Mouse (Mus musculus) limb, embryonic 13.5 days (tissue): ENCODE results near the gene Gtdc1. TPM values are rescaled to one million over a fixed set of nuclear protein-coding genes. Genes with fewer than 3 reads are reported as not detected.

Experiments used
- ATAC-seq: fragments of 200-750 bp; cut with Nextera tagmentation; 2 replicates; pipeline ENCODE4 v1.8.0; 2017; ENCODE audit warnings: low read depth, moderate number of reproducible peaks, moderate TSS enrichment; ENCODE audit not compliant: low FRiP score
- H3K27ac ChIP-seq: fragments of 300-500 bp; sonication (generic); 2 replicates; pipeline ENCODE4 v1.5.1; 2015; ENCODE audit warnings: inconsistent platforms, mild to moderate bottlenecking, moderate library complexity
- H3K27me3 ChIP-seq: fragments of 300-500 bp; sonication (generic); 2 replicates; pipeline ENCODE4 v1.6.1; 2015; ENCODE audit warnings: mild to moderate bottlenecking, inconsistent platforms
- H3K36me3 ChIP-seq: fragments of 300-500 bp; sonication (generic); 2 replicates; pipeline ENCODE4 v1.6.1; 2015; ENCODE audit warnings: inconsistent platforms, mild to moderate bottlenecking, moderate library complexity
- H3K4me1 ChIP-seq: fragments of 300-500 bp; sonication (generic); 2 replicates; pipeline ENCODE4 v1.6.1; 2015; ENCODE audit warnings: inconsistent platforms
- H3K4me2 ChIP-seq: fragments of 300-500 bp; sonication (generic); replicated peaks from 2 replicates; pipeline ENCODE4 v1.6.1; 2015; ENCODE audit warnings: inconsistent platforms, mild to moderate bottlenecking, moderate library complexity
- H3K4me3 ChIP-seq: fragments of 300-500 bp; sonication (generic); 2 replicates; pipeline ENCODE4 v1.5.1; 2015; ENCODE audit warnings: moderate library complexity, mild to moderate bottlenecking, inconsistent platforms
- H3K9ac ChIP-seq: fragments of 300-500 bp; sonication (generic); 2 replicates; pipeline ENCODE4 v1.6.1; 2015; ENCODE audit warnings: mild to moderate bottlenecking, inconsistent platforms
- H3K9me3 ChIP-seq: fragments of 300-500 bp; sonication (generic); 2 replicates; pipeline ENCODE4 v1.6.1; 2016; ENCODE audit warnings: inconsistent platforms
- WGBS: fragments of 180-500 bp; shearing (Covaris S2); methylation state at CpG from one replicate; pipeline ENCODE4 v1.1.7; 2015; 5-methylcytosine and 5-hydroxymethylcytosine counted together
- polyA plus RNA-seq: library from polyadenylated mRNA; unstranded; fragments of >200 nt; fragmentation: Nextera tagmentation; extraction: Ambion mirVana; gene quantifications from 2 replicates; pipeline ENCODE4 v1.2.1, GENCODE M21; 2015

Gene Gtdc1
- polyA plus RNA-seq, 1 experiment from 2014 or later: 18.4 TPM

DNA sequence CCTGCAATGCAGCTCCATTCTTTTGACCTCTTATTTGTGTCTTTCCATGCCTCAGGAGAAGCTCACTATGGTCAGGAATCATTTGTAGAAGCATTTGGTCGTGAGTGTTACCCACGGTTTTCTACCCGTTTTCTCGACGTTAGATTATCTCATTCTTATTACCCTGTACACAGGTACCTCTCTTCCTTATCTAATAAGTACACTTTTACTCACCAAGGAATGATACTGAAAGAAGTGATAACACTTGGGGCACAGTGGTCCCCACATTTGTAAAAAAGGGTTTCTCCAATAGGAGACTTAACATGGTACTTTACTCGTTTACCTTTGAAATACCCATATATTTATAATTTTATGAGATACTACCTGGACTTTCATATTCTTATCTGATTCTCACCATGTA lies 28.0 kb upstream of the Gtdc1 start:
- Histone ChIP-seq H3K27me3 (no peaks in the 10 kb centered on the region), H3K36me3 (no peaks in the 10 kb centered on the region), H3K9ac (no peak overlapping the region), H3K4me3 (no peak overlapping the region), H3K4me2 (no peak overlapping the region), H3K27ac (no peak overlapping the region), H3K9me3 (no peaks in the 10 kb centered on the region), H3K4me1 (peaks cover 12% of the 10 kb centered on the region; the same call in 1 of the 2 replicates)
- WGBS: 89% methylated on average over 6 of the region's 6 CpGs
- no peak for ATAC-seq

DNA sequence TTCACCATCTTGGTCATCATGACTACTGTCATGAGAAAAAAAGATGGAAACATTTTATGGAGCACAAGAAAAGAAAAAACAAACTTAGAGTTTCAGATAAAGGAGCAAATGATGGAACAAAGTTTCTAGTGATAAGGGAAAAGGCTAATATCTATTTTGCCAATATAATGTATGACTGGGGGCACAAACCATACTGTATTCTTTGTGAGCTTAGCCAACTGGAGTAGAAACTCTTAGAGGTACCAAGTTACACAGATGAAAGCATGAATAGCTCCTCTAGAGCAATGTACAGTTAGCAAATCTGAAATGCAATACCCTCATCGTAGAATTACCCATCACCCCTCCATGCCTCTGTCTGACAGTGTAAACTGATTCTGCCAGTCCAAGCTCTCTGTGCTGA lies 26.7 kb upstream of the Gtdc1 start:
- WGBS: 83% methylated on average over 1 of the region's 1 CpGs
- H3K36me3 ChIP-seq: no peaks in the 10 kb centered on the region
- H3K4me3 ChIP-seq: no peak overlapping the region
- H3K27ac ChIP-seq: no peak overlapping the region
- H3K4me1 ChIP-seq: peaks cover 12% of the 10 kb centered on the region; the same call in 1 of the 2 replicates
- no peaks in the 10 kb centered on the region for H3K9me3 ChIP-seq
- H3K4me2 ChIP-seq: no peak overlapping the region
- no peaks in the 10 kb centered on the region for H3K27me3 ChIP-seq
- H3K9ac ChIP-seq: no peak overlapping the region
- ATAC-seq: no peak

DNA sequence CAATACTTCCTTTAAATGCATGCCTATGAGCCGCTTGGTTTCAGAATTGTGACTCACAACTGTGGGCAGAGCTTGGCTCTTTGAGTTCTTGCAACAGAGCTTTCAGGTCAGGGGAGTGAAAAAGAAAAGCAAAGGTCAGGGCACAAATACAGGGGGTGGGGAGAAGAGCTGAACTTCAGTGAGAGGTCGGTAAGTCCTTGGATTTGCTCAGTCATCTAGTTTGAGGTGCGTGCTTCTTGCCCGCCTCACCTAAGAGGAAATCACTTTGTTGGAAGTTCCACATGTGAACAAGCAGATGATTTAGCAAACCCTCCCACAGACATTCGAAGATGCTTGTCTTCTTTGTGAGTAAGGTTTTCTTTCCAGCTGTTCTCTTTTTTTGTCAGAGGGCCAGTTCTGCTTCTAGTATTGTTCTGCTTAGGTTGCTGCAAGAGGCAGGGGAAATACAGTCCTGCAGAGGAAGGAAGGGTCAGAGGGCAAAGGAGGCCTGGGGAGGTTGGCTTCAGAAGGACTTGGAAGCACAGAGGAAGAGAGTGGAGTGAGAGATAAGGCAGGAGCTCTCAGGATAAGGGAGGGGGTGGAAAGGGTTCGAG lies 25.5 kb upstream of the Gtdc1 start:
- no peaks in the 10 kb centered on the region for H3K9me3 ChIP-seq
- 47% methylated on average over 6 of the region's 6 CpGs for WGBS
- peaks cover 12% of the 10 kb centered on the region; the same call in 1 of the 2 replicates for H3K4me1 ChIP-seq
- H3K4me3 ChIP-seq: no peak overlapping the region
- ATAC-seq: no peak
- H3K36me3 ChIP-seq: no peaks in the 10 kb centered on the region
- no peak overlapping the region for H3K9ac ChIP-seq
- no peak overlapping the region for H3K4me2 ChIP-seq
- no peaks in the 10 kb centered on the region for H3K27me3 ChIP-seq
- peak overlapping the region; percentile 28; the same call in 1 of the 2 replicates for H3K27ac ChIP-seq

DNA sequence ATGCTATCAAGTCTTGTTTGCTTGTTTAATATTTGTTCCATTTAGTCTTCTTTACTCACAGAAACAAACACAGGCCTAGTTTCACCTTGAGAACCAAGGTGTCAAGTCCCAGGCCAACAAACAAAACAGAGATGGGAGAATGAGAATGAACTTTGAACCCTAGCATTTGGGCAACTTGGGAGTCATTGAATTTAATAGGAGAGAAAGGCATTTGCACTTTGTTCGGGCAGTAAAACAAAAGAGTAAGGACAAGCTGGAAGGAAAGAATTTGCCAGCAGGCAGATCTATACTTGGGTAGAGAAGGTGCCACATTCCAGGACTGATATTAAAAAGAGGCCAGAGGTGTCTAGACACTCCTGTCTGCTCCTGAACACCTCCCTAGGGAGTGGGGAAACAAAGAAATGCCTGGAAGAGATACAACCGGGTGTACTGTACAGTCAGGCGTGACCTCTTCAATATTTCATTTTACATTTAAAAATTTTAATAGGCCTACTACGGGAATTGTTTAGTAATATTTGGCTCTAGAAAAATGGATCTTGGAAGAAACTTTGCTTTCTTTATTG lies 24.3 kb upstream of the Gtdc1 start:
- WGBS: 57% methylated on average over 4 of the region's 4 CpGs
- no peak for ATAC-seq
- Histone ChIP-seq H3K27ac (no peak overlapping the region), H3K36me3 (no peaks in the 10 kb centered on the region), H3K9me3 (no peaks in the 10 kb centered on the region), H3K27me3 (no peaks in the 10 kb centered on the region), H3K9ac (no peak overlapping the region), H3K4me3 (no peak overlapping the region), H3K4me2 (no peak overlapping the region), H3K4me1 (peaks cover 12% of the 10 kb centered on the region; the same call in 1 of the 2 replicates)

DNA sequence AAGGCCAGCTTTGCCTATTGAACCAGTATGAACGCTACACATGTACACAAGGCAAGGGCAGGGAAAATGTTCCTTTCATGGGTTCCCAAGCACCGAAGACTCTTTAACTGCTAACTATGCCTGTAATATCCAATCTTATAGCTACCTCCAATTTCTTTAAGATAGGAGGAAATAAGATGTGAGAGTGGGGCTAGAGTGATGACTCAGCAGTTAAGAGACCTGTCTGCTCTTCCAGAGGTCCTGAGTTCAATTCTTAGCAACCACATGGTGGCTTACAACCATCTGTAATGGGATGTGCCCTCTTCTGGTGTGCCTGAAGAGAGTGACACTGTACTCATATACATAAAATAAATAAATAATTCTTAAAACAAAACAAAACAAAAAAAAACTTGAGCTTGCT lies 17.2 kb upstream of the Gtdc1 start:
- ATAC-seq: no peak
- 99% methylated on average over 2 of the region's 2 CpGs for WGBS
- Histone ChIP-seq H3K27me3 (no peaks in the 10 kb centered on the region), H3K4me2 (no peak overlapping the region), H3K4me1 (no peaks in the 10 kb centered on the region), H3K9me3 (no peaks in the 10 kb centered on the region), H3K36me3 (no peaks in the 10 kb centered on the region), H3K9ac (no peak overlapping the region), H3K4me3 (no peak overlapping the region), H3K27ac (no peak overlapping the region)

DNA sequence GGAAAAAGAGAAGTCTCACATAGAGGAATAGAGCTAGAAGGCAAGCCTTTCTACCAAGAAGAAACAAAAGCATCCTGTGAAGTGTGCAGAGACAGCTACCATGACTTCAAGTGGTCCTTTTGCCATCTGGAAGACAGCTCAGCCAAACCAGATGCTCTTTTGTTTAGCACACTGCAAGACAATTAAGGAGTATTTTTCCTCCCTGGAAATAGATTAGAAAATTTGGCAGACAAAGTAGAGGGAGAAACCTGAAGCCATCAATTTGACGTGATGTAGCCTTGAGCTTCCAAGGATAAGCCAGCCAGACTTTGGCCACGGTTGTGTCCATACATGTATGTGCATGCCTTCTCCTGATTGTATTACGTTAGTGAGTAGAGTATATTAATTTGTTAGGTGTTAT lies 3.5 kb upstream of the Gtdc1 start:
- Histone ChIP-seq H3K27ac (no peak overlapping the region), H3K4me3 (no peak overlapping the region), H3K4me1 (peaks cover 4% of the 10 kb centered on the region; the same call in 1 of the 2 replicates), H3K27me3 (no peaks in the 10 kb centered on the region), H3K4me2 (no peak overlapping the region), H3K9me3 (no peaks in the 10 kb centered on the region), H3K36me3 (no peaks in the 10 kb centered on the region), H3K9ac (no peak overlapping the region)
- 73% methylated on average over 3 of the region's 3 CpGs for WGBS
- no peak for ATAC-seq

DNA sequence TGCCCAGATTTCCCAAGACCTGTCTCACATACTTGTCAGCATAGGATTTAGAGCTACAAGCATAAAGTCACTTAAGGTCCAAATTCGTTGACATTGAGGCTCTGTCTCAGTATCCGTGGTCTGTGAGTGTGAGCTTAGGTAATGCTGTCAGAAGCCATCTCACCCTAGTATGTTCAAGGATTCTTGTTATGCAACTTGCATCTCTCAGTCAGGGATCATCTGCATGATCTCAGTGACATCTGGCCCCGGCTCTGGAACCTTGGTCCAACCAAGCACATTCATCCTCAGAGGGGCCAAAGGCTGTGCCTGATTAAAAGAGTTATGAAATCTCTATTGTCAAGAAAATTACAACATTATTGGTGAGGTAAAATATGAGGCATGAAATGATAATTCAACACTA lies 1.2 kb upstream of the Gtdc1 start:
- WGBS: 83% methylated on average over 3 of the region's 3 CpGs
- no peak overlapping the region for H3K9ac ChIP-seq
- ATAC-seq: no peak
- no peaks in the 10 kb centered on the region for H3K27me3 ChIP-seq
- H3K4me2 ChIP-seq: no peak overlapping the region
- no peak overlapping the region for H3K27ac ChIP-seq
- H3K36me3 ChIP-seq: no peaks in the 10 kb centered on the region
- no peak overlapping the region for H3K4me3 ChIP-seq
- H3K4me1 ChIP-seq: peaks cover 8% of the 10 kb centered on the region; the same call in 1 of the 2 replicates
- H3K9me3 ChIP-seq: no peaks in the 10 kb centered on the region

DNA sequence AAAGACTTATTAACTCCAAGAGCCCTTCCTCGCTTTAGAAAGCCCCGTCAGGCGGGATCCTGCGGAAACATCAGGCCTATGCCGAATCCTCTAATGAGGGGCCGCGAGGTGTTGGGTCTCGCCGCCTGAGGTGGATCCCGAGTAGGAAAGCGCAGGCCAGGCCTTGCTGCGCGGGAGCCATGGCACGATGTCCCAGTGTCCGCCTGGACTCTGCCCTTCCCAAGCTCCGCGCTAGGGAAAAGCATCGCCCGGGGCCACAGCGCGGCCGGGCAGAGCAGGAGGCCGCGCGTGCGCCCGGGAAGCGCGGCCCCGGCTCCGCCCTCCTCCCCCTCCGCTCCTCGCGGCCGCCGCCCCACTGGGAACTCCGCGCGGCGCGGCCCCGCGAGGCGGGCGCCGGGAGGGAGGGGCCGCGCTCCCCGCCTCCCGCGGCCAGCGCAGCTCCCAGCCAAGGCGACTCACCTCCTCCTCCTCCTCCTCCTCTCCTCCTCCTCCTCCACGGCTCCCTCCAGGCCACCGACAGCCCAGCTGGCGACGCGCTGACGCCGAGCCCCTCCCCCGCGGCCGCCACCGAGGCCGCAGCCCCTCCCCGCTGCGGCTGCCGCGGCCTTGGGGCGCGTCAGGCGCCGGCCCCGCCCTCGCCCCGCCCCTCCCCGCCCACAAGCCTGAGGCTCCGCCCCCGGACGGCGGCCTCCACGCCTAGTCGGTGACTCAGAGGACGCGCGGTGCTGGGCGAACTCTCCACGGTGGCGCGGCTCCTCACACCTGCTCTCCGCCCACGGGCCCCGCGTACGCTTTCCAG lies 575 bp downstream of the Gtdc1 start:
- H3K36me3 ChIP-seq: no peaks in the 10 kb centered on the region

DNA sequence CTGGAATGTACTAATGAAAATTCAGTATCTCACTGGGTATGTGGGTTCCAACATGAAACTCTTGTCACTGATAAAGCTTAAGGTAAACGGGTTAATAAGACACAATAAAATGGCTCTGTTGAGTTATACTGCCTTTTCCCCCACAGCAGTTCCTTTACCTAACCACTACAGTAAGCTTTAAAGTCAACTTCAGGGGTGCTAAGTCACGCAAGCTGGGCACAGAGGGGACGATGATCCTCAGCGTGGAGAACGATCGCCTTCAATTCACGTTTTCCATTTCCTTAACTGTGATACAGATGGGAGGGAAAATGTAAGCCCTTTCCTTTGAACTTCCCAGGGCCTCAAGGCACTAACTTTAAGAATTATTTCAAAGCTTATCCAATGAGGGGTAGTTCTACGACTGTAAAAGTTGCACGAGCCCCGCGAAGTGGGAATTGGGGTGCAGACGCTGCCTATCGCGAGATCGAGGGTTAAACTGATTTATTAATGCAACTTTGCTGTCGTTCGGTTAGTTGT lies 1.2 kb downstream of the Gtdc1 start:
- WGBS: under 1% methylated on average over 17 of the region's 17 CpGs
- H3K4me3 ChIP-seq: peak overlapping the region; percentile 72
- peak overlapping the region; percentile 94 for H3K27ac ChIP-seq
- no peaks in the 10 kb centered on the region for H3K27me3 ChIP-seq
- H3K36me3 ChIP-seq: no peaks in the 10 kb centered on the region
- peak overlapping the region; percentile 74 for H3K4me2 ChIP-seq
- peak overlapping the region; percentile 89 for H3K9ac ChIP-seq
- no peak; the same call in 1 of the 2 replicates for ATAC-seq
- H3K9me3 ChIP-seq: no peaks in the 10 kb centered on the region
- H3K4me1 ChIP-seq: peaks cover 8% of the 10 kb centered on the region; the same call in 1 of the 2 replicates

More for the DNA sequence above, 575 bp downstream of the Gtdc1 start:
- WGBS: under 1% methylated on average over 48 of the region's 95 CpGs
- Histone ChIP-seq H3K27me3 (no peaks in the 10 kb centered on the region), H3K9ac (peak overlapping the region; percentile 89), H3K4me2 (peak overlapping the region; percentile 74), H3K9me3 (no peaks in the 10 kb centered on the region), H3K27ac (peak overlapping the region; percentile 94), H3K4me1 (peaks cover 8% of the 10 kb centered on the region; the same call in 1 of the 2 replicates), H3K4me3 (peak overlapping the region; percentile 72)
- peak; percentile 96 for ATAC-seq

DNA sequence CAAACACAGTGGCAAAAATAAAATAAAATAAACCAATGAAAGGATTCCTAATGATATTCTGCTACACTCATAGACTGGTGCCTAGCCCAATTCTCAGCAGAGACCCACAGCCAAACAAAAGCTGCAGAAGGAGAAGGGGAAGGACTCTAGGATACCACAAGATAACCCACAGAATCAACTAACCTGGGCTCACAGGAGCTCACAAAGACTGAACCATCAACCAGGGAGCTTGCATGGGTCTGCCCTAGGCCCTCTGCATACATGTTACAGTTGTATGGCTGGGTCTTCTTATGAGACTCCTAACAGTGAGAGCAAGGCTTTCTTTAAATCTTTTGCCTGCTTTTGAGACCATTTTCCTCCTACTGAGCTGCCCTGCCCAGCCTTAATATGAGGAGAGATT lies 2.8 kb downstream of the Gtdc1 start:
- peaks cover 8% of the 10 kb centered on the region; the same call in 1 of the 2 replicates for H3K4me1 ChIP-seq
- H3K27me3 ChIP-seq: no peaks in the 10 kb centered on the region
- no peak overlapping the region for H3K4me2 ChIP-seq
- no peak overlapping the region for H3K27ac ChIP-seq
- no peaks in the 10 kb centered on the region for H3K9me3 ChIP-seq
- no peaks in the 10 kb centered on the region for H3K36me3 ChIP-seq
- no peak for ATAC-seq
- H3K9ac ChIP-seq: no peak overlapping the region
- no peak overlapping the region for H3K4me3 ChIP-seq

DNA sequence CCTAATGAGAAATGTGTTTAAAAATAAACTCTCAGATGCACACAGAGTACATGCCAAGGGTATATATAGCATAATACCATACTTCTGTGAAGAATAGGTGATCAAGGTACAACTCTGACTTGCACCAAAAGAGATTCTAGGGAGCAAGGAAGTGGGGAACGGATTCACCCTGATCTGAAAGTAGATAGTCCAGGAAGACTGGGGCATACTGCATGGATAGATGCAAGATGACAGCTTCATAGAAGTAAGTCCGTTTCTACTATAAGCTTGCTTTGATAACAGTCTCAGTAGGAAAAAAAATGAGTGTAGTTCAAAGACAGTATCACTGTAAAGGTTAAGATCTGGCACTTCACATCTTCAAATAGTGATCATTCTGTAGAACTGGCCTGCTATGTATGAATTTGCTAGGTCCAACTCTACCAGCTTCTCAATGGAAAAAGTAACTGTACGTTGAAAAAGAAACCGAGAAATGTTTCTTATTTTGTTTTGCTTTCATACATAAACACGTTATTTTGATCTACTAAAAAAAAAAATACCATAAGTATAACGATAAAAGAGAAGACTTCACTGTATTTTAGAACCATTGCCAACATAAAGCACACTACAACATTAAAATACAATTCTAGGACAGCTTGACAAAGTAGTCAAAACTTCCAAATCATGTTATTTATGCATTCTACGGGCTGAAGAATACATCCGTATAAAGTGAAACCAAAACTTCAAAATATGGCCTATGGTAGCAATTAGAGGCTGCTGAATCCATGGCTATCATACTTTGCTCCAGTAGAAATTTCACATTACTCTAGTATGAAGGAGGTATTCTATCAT lies 4.2 kb downstream of the Gtdc1 start:
- no peak overlapping the region for H3K9ac ChIP-seq
- no peak overlapping the region for H3K27ac ChIP-seq
- H3K4me3 ChIP-seq: no peak overlapping the region
- H3K27me3 ChIP-seq: no peaks in the 10 kb centered on the region
- no peak overlapping the region for H3K4me2 ChIP-seq
- WGBS: 90% methylated on average over 8 of the region's 8 CpGs
- H3K4me1 ChIP-seq: peaks cover 8% of the 10 kb centered on the region; the same call in 1 of the 2 replicates
- H3K36me3 ChIP-seq: no peaks in the 10 kb centered on the region
- ATAC-seq: no peak
- no peaks in the 10 kb centered on the region for H3K9me3 ChIP-seq
